Mouse (Mus musculus) thymus, adult 2 months (tissue): ENCODE results near the gene Kif7. TPM values are rescaled to one million over a fixed set of nuclear protein-coding genes. Genes with fewer than 3 reads are reported as not detected.

Source experiments
- DNase-seq: peaks from one replicate; pipeline ENCODE4 v3.0.0; 2021
- H3K27ac ChIP-seq: fragments of 200-500 bp; 2 replicates; pipeline ENCODE4 v1.5.1; 2012; ENCODE audit warnings: low read length, control low read depth; ENCODE audit not compliant: control insufficient read depth, insufficient read depth
- H3K27me3 ChIP-seq: fragments of 200-500 bp; 2 replicates; pipeline ENCODE4 v1.6.1; 2012; ENCODE audit warnings: mild to moderate bottlenecking, low read length, moderate library complexity, mixed read lengths; ENCODE audit not compliant: control insufficient read depth, insufficient read depth
- H3K36me3 ChIP-seq: fragments of 200-500 bp; 2 replicates; pipeline ENCODE4 v1.6.1; 2012; ENCODE audit warnings: mild to moderate bottlenecking, low read length, moderate library complexity; ENCODE audit not compliant: control insufficient read depth, insufficient read depth
- H3K4me1 ChIP-seq: fragments of 200-500 bp; replicated peaks from 2 replicates; pipeline ENCODE4 v1.6.1; 2012; ENCODE audit warnings: low read length; ENCODE audit not compliant: control insufficient read depth, insufficient read depth
- H3K4me3 ChIP-seq: fragments of 200-500 bp; 2 replicates; pipeline ENCODE4 v1.5.1; 2012; ENCODE audit warnings: mild to moderate bottlenecking, low read length, control low read depth, moderate library complexity; ENCODE audit not compliant: control insufficient read depth, insufficient read depth
- CTCF ChIP-seq: fragments of 200-500 bp; IDR thresholded peaks from 2 replicates; pipeline ENCODE4 v1.5.1; 2012; ENCODE audit warnings: mild to moderate bottlenecking, control low read depth, low read length, moderate library complexity, borderline replicate concordance; ENCODE audit not compliant: control insufficient read depth, poor library complexity, insufficient read depth; ENCODE audit errors: extremely low read depth
- POLR2A ChIP-seq: fragments of 200-500 bp; IDR thresholded peaks from 2 replicates; pipeline ENCODE4 v1.6.1; 2012; ENCODE audit warnings: mild to moderate bottlenecking, low read length, control low read depth, moderate library complexity; ENCODE audit not compliant: control insufficient read depth, poor library complexity, insufficient read depth; ENCODE audit errors: extremely low read depth
- WGBS: fragments of 180-500 bp; shearing (Covaris S2); methylation state at CpG from one replicate; pipeline ENCODE4 v1.1.7; 2018; 5-methylcytosine and 5-hydroxymethylcytosine counted together
- polyA plus RNA-seq: library from polyadenylated mRNA; depleted of rRNA; stranded (reverse); fragments of >200 nt; gene quantifications from 2 replicates; pipeline ENCODE4 v1.2.3, GENCODE M21; 2012

The Kif7 gene
- polyA plus RNA-seq, 1 experiment, result 5.7 TPM

DNA sequence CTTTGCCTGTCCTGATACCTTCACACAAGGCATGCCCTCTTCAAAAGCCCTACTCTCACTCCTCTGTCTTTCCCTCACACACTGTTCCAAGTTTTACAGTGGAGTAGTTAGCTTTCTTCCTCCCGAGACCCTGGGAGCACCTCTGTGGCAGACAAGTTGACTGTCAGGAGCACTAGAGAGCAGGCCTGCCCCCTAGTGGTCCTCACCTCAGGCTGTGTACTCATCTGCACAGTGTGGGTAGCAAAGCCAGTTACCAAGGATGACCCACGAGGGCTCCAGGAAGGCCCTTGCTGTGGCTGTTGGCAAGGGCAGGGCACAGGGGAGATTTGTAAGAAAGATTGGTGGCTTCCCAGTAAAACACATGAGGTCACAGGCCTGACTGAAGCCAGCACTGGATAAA lies 11.6 kb upstream of the Kif7 start:
- TF ChIP-seq POLR2A (no peak), CTCF (peak; percentile 80; the same call in 1 of the 2 replicates)
- WGBS, result 20% methylated on average over 2 of the region's 2 CpGs
- H3K4me1 ChIP-seq, result no peaks in the 10 kb centered on the region
- no peak overlapping the region for H3K4me3 ChIP-seq
- no peaks in the 10 kb centered on the region for H3K36me3 ChIP-seq
- H3K27ac ChIP-seq, result no peak overlapping the region
- no peaks in the 10 kb centered on the region; the same call in 1 of the 2 replicates for H3K27me3 ChIP-seq
- peak; percentile 73 for DNase-seq

- 2% methylated on average over 48 of the region's 48 CpGs for WGBS
- Histone ChIP-seq H3K36me3 (no peaks in the 10 kb centered on the region), H3K4me1 (peaks cover 4% of the 10 kb centered on the region), H3K27ac (no peak overlapping the region), H3K27me3 (no peaks in the 10 kb centered on the region), H3K4me3 (peak overlapping the region; percentile 56)
- TF ChIP-seq POLR2A (no peak), CTCF (0 out of 2 replicates have a peak, but pooled peaks have one; percentile 48)
- peak; percentile 79 for DNase-seq
Observed at GRCm38 (mm10) chr7:79721386-79721977, 6.0 kb upstream of the Kif7 start.

DNA sequence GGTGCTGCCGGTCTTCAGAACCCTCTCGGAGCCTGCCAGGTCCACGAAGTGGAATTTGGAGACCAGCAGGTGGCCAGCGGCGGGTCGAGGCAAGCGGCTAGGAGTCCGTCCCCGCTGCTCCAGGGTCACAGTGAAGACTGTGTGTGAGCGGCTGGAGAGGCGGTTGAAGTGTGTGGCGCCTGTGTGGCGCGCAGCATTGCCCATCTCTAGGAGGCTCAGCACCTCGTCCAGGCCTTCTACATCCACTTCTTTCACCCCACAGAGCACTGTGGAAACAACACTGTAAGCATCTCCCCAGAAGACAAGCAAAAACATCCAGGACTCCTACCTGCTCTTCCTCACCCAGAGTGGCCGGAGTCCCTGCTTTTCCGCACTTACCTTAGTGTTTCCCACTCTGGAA lies 4.7 kb downstream of the Kif7 start:
- WGBS, result 91% methylated on average over 17 of the region's 17 CpGs
- Histone ChIP-seq H3K4me1 (peaks cover 12% of the 10 kb centered on the region), H3K36me3 (no peaks in the 10 kb centered on the region), H3K27ac (no peak overlapping the region), H3K27me3 (no peaks in the 10 kb centered on the region; the same call in 1 of the 2 replicates), H3K4me3 (no peak overlapping the region)
- DNase-seq, result no peak
- no peak for TF ChIP-seq CTCF
- TF ChIP-seq POLR2A, result no peak

DNA sequence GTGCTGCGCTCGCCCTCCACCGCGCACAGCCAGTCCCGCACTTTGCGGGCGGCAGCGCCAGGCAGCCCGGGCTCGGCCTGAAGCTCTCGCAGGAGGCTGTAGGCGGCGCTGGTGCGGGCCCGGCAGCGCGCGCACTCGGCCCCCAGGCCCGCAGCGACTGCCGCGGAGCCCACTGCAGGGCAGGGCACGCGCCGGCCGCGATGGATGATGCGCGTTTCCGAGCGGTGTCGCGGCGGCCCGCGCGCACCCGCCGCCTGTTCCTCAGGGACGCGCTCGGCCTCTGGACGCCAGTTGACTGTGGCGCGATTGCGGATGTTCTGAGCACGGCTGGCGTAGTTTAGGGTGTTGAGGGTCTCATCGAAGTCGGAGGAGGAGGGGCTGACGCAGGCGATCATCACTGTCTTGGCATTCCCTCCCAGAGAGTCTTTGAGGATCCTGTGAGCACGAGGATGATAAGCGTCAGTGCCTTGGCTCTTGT lies 5.4 kb downstream of the Kif7 start:
- WGBS, result 32% methylated on average over 55 of the region's 55 CpGs
- no peaks in the 10 kb centered on the region for H3K36me3 ChIP-seq
- H3K27ac ChIP-seq, result no peak overlapping the region
- H3K4me3 ChIP-seq, result no peak overlapping the region; the same call in 1 of the 2 replicates
- no peak for DNase-seq
- peaks cover 10% of the 10 kb centered on the region for H3K4me1 ChIP-seq
- no peaks in the 10 kb centered on the region; the same call in 1 of the 2 replicates for H3K27me3 ChIP-seq
- TF ChIP-seq POLR2A (no peak), CTCF (peak; percentile 53; the same call in 1 of the 2 replicates)

DNA sequence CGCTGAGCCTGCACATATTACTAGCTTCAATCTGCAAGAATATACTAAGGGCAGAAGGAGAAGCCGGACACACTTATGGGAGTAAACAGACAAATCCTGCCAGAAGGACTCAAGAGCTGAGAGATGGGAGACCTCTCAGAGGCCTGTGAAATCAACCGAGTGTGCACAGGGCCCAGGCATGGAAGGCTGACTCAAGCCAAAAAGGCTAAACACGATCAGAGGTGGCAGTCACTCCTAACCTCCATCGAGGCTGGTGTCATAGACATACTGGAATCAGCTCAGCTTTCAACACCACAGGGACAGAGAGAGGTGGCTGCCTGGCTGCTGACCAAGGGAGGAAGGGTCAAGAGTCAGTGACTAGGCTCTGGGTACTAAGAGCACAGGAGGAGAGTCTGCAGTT lies 10.3 kb downstream of the Kif7 start:
- Histone ChIP-seq H3K27ac (no peak overlapping the region), H3K36me3 (0 out of 2 replicates have a peak, but pooled peaks cover under 1% of the 10 kb centered on the region), H3K4me1 (peaks cover 4% of the 10 kb centered on the region), H3K27me3 (no peaks in the 10 kb centered on the region; the same call in 1 of the 2 replicates), H3K4me3 (no peak overlapping the region)
- DNase-seq, result no peak
- TF ChIP-seq POLR2A, result no peak
- 94% methylated on average over 5 of the region's 5 CpGs for WGBS

- no peaks in the 10 kb centered on the region for H3K4me1 ChIP-seq
- WGBS, result 97% methylated on average over 16 of the region's 16 CpGs
- H3K36me3 ChIP-seq, result peaks cover 13% of the 10 kb centered on the region; the same call in 1 of the 2 replicates
Observed at GRCm38 (mm10) chr7:79702755-79703154, 12.8 kb downstream of the Kif7 start.

DNA sequence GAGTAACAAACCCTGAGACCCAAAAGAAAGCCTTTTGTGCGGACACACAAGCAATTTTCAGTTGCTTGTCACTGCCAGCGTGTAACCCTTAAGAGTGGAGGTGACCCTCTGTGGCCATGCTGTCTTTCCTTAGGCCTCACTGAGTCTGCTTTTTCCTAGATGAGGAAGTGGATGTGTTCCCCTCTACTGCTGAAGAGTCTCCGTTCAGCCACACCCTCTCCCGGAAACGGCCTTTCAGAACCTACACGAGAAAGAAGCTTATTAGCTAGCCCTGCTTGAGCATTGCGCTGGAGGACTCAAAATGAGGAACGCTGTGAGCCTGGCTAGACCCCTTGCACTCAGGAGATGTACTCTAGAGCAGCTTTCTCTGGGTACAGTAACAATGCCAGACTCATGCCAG lies 19.0 kb downstream of the Kif7 start:
- Histone ChIP-seq H3K4me1 (no peaks in the 10 kb centered on the region), H3K36me3 (peaks cover 43% of the 10 kb centered on the region), H3K4me3 (no peak overlapping the region), H3K27me3 (no peaks in the 10 kb centered on the region), H3K27ac (no peak overlapping the region)
- no peak for DNase-seq
- WGBS, result 93% methylated on average over 8 of the region's 8 CpGs
- TF ChIP-seq POLR2A (no peak), CTCF (no peak)

More at GRCm38 (mm10) chr7:79702755-79703154, 12.8 kb downstream of the Kif7 start:
- no peak overlapping the region for H3K27ac ChIP-seq
- H3K27me3 ChIP-seq, result no peaks in the 10 kb centered on the region
- H3K4me3 ChIP-seq, result no peak overlapping the region
- DNase-seq, result no peak
- TF ChIP-seq POLR2A (no peak), CTCF (no peak)
